Mouse (Mus musculus): ENCODE measurements around the gene Ppm1d. TPM values are rescaled to one million over a fixed set of nuclear protein-coding genes. Genes with fewer than 3 reads are reported as not detected.

Gene Ppm1d
- total RNA-seq, 2 experiments from 2014 or later, result 14.3 to 16.6 TPM

GRCm38 (mm10) chr11:85329167-85329894, 18.3 kb downstream of the Ppm1d start:
- DNase-seq, result peak; percentile 40 to 65

- DNase-seq, result peak; percentile 18
Measured at GRCm38 (mm10) chr11:85334778-85335177, 23.7 kb downstream of the Ppm1d start.

GRCm38 (mm10) chr11:85339173-85339831, 28.3 kb downstream of the Ppm1d start:
- DNase-seq, result no peak

- DNase-seq, result no peak
Measured at GRCm38 (mm10) chr11:85340070-85340616, 29.1 kb downstream of the Ppm1d start.

GRCm38 (mm10) chr11:85352539-85353380, 41.7 kb downstream of the Ppm1d start, which contains the start of gene Bcas3:
Gene Bcas3 (plus strand): TSS chr11:85353167.
- DNase-seq, result peak; percentile 99

GRCm38 (mm10) chr11:85353819-85354218, 42.8 kb downstream of the Ppm1d start:
- no peak for DNase-seq

GRCm38 (mm10) chr11:85359641-85360040, 48.6 kb downstream of the Ppm1d start:
- DNase-seq, result no peak

- DNase-seq, result no peak
Measured at GRCm38 (mm10) chr11:85361621-85362020, 50.6 kb downstream of the Ppm1d start.

- DNase-seq, result no peak
Measured at GRCm38 (mm10) chr11:85366168-85366567, 55.1 kb downstream of the Ppm1d start.

GRCm38 (mm10) chr11:85367823-85368222, 56.8 kb downstream of the Ppm1d start:
- DNase-seq, result no peak

- DNase-seq, result no peak
Measured at GRCm38 (mm10) chr11:85379091-85379490, 68.0 kb downstream of the Ppm1d start.

GRCm38 (mm10) chr11:85380046-85380445, 69.0 kb downstream of the Ppm1d start:
- DNase-seq, result no peak

GRCm38 (mm10) chr11:85382055-85382454, 71.0 kb downstream of the Ppm1d start:
- peak; percentile 57 to 72 for DNase-seq

GRCm38 (mm10) chr11:85383975-85384821, 73.2 kb downstream of the Ppm1d start:
- DNase-seq, result no peak

GRCm38 (mm10) chr11:85392179-85392863, 81.3 kb downstream of the Ppm1d start:
- DNase-seq, result peak in 1 of 2 experiments; percentile 7

GRCm38 (mm10) chr11:85392864-85393220, 81.8 kb downstream of the Ppm1d start:
- peak in 1 of 2 experiments; percentile 10 for DNase-seq

GRCm38 (mm10) chr11:85393990-85394389, 82.9 kb downstream of the Ppm1d start:
- DNase-seq, result no peak

- DNase-seq, result no peak
Measured at GRCm38 (mm10) chr11:85395361-85395760, 84.3 kb downstream of the Ppm1d start.
